Mouse (Mus musculus): ENCODE results near the gene Ttc23l.
"Not testable (repeated sequence)": the region's sequence is repeated elsewhere in the genome, so short reads cannot be mapped to it uniquely, and the experiment has no call there.

Gene Ttc23l

GRCm38 (mm10) chr15:10558465-10558864 lies at the start of gene Ttc23l:
Gene Ttc23l, minus strand, starts transcription at chr15:10558668.
- DNase-seq: no peak

GRCm38 (mm10) chr15:10599413-10599812 lies 40.9 kb upstream of the Ttc23l start:
- no peak for DNase-seq

GRCm38 (mm10) chr15:10598259-10599225 lies 40.1 kb upstream of the Ttc23l start:
- DNase-seq: no peak

- no peak for DNase-seq
Measured at GRCm38 (mm10) chr15:10596871-10597270, 38.4 kb upstream of the Ttc23l start.

GRCm38 (mm10) chr15:10595408-10595807 lies 36.9 kb upstream of the Ttc23l start:
- no peak for DNase-seq

GRCm38 (mm10) chr15:10594910-10595309 lies 36.4 kb upstream of the Ttc23l start:
- no peak for DNase-seq

GRCm38 (mm10) chr15:10593094-10593493 lies 34.6 kb upstream of the Ttc23l start:
- no peak for DNase-seq

- DNase-seq: no peak
Measured at GRCm38 (mm10) chr15:10586565-10586964, 28.1 kb upstream of the Ttc23l start.

GRCm38 (mm10) chr15:10584359-10585187 lies 26.1 kb upstream of the Ttc23l start:
- DNase-seq: no peak

GRCm38 (mm10) chr15:10583408-10583807 lies 24.9 kb upstream of the Ttc23l start:
- no peak for DNase-seq

- no peak for DNase-seq
Measured at GRCm38 (mm10) chr15:10579159-10579558, 20.7 kb upstream of the Ttc23l start.

GRCm38 (mm10) chr15:10566486-10566885 lies 8.0 kb upstream of the Ttc23l start:
- DNase-seq: no peak

GRCm38 (mm10) chr15:10564201-10564600 lies 5.7 kb upstream of the Ttc23l start:
- no peak for DNase-seq

- DNase-seq: no peak
Measured at GRCm38 (mm10) chr15:10562281-10562680, 3.8 kb upstream of the Ttc23l start.

GRCm38 (mm10) chr15:10560005-10560404 lies 1.5 kb upstream of the Ttc23l start:
- no peak for DNase-seq

- DNase-seq: no peak
Measured at GRCm38 (mm10) chr15:10554336-10554735, 4.1 kb downstream of the Ttc23l start.

GRCm38 (mm10) chr15:10540271-10541088 lies 18.0 kb downstream of the Ttc23l start:
- no peak for DNase-seq

- no peak for DNase-seq
Measured at GRCm38 (mm10) chr15:10535969-10536368, 22.5 kb downstream of the Ttc23l start.

GRCm38 (mm10) chr15:10534591-10534990 lies 23.9 kb downstream of the Ttc23l start:
- no peak for DNase-seq

- not testable (repeated sequence) for DNase-seq
Measured at GRCm38 (mm10) chr15:10533361-10533760, 25.1 kb downstream of the Ttc23l start.

- no peak for DNase-seq
Measured at GRCm38 (mm10) chr15:10531352-10531751, 27.1 kb downstream of the Ttc23l start.

- no peak for DNase-seq
Measured at GRCm38 (mm10) chr15:10525896-10526295, 32.6 kb downstream of the Ttc23l start.

GRCm38 (mm10) chr15:10515166-10515565 lies 43.3 kb downstream of the Ttc23l start:
- DNase-seq: no peak
